Mouse (Mus musculus): ENCODE results near the gene Psmc3ip. TPM values are rescaled to one million over a fixed set of nuclear protein-coding genes. Genes with fewer than 3 reads are reported as not detected.
A peak's percentile ranks its signal among the peaks of the same experiment; 100 is the strongest.

Gene Psmc3ip
- total RNA-seq, 2 experiments from 2014 or later: 7.7 to 9.1 TPM

- DNase-seq: peak; percentile 90
- intact Hi-C loops (cut with DNase I): no loop called here
Observed at GRCm38 (mm10) chr11:101082208-101083082, 12.8 kb downstream of the Psmc3ip start, which contains the start of gene Coasy. Gene Coasy, plus strand, starts transcription at chr11:101082565.

GRCm38 (mm10) chr11:101081659-101082058 is 13.6 kb downstream of the Psmc3ip start:
- intact Hi-C loops (cut with DNase I): no loop called here
- no peak for DNase-seq

GRCm38 (mm10) chr11:101080421-101080820 is 14.8 kb downstream of the Psmc3ip start:
- DNase-seq: no peak
- intact Hi-C loops (cut with DNase I): no loop called here

GRCm38 (mm10) chr11:101079746-101080145 is 15.5 kb downstream of the Psmc3ip start:
- intact Hi-C loops (cut with DNase I): no loop called here
- no peak for DNase-seq

- no peak for DNase-seq
- intact Hi-C loops (cut with DNase I): no loop called here
Observed at GRCm38 (mm10) chr11:101078121-101078520, 17.1 kb downstream of the Psmc3ip start, which contains the start of gene Hsd17b1. Gene Hsd17b1, plus strand, starts transcription at chr11:101078411.

- no peak for DNase-seq
- intact Hi-C loops (cut with DNase I): no loop called here
Observed at GRCm38 (mm10) chr11:101071810-101072428, 23.3 kb downstream of the Psmc3ip start.

- intact Hi-C loops (cut with DNase I): no loop called here
- DNase-seq: peak; percentile 43
Observed at GRCm38 (mm10) chr11:101070987-101071386, 24.2 kb downstream of the Psmc3ip start.

GRCm38 (mm10) chr11:101070189-101070527 is 25.1 kb downstream of the Psmc3ip start:
- intact Hi-C loops (cut with DNase I): no loop called here
- DNase-seq: no peak

GRCm38 (mm10) chr11:101069391-101070188 is 25.6 kb downstream of the Psmc3ip start, which contains the start of gene Naglu:
Gene Naglu, plus strand, starts transcription at chr11:101070012.
- intact Hi-C loops (cut with DNase I): loop anchor here (5.0 kb wide), 1 partner anchor 87 kb away; no protein-coding TSS in a partner anchor
- peak; percentile 97 for DNase-seq

- intact Hi-C loops (cut with DNase I): loop anchor here (5.0 kb wide), 1 partner anchor 84 kb away; no protein-coding TSS in a partner anchor
- DNase-seq: peak; percentile 92
Observed at GRCm38 (mm10) chr11:101066549-101067412, 28.5 kb downstream of the Psmc3ip start.

- intact Hi-C loops (cut with DNase I): loop anchor here (5.0 kb wide), 1 partner anchor 83 kb away; no protein-coding TSS in a partner anchor
Observed at GRCm38 (mm10) chr11:101065002-101065401, 30.2 kb downstream of the Psmc3ip start.

GRCm38 (mm10) chr11:101064462-101064861 is 30.8 kb downstream of the Psmc3ip start:
- no peak for DNase-seq
- intact Hi-C loops (cut with DNase I): no loop called here

More at GRCm38 (mm10) chr11:101065002-101065401, 30.2 kb downstream of the Psmc3ip start:
- no peak for DNase-seq

- intact Hi-C loops (cut with DNase I): no loop called here
- peak; percentile 70 for DNase-seq
Observed at GRCm38 (mm10) chr11:101063676-101064327, 31.4 kb downstream of the Psmc3ip start.

GRCm38 (mm10) chr11:101062971-101063675 is 32.1 kb downstream of the Psmc3ip start:
- intact Hi-C loops (cut with DNase I): no loop called here
- DNase-seq: no peak

GRCm38 (mm10) chr11:101062165-101062884 is 32.9 kb downstream of the Psmc3ip start:
- intact Hi-C loops (cut with DNase I): no loop called here
- no peak for DNase-seq

- no peak for DNase-seq
- intact Hi-C loops (cut with DNase I): no loop called here
Observed at GRCm38 (mm10) chr11:101061049-101061448, 34.2 kb downstream of the Psmc3ip start.

GRCm38 (mm10) chr11:101060126-101060525 is 35.1 kb downstream of the Psmc3ip start:
- DNase-seq: peak; percentile 53
- intact Hi-C loops (cut with DNase I): no loop called here

GRCm38 (mm10) chr11:101059473-101059872 is 35.8 kb downstream of the Psmc3ip start:
- intact Hi-C loops (cut with DNase I): no loop called here
- no peak for DNase-seq
